Mouse (Mus musculus): ENCODE results near the gene Chchd4.
A peak's percentile ranks its signal among the peaks of the same experiment; 100 is the strongest.
"Not testable (repeated sequence)": the region's sequence is repeated elsewhere in the genome, so short reads cannot be mapped to it uniquely, and the experiment has no call there.

The Chchd4 gene

DNA sequence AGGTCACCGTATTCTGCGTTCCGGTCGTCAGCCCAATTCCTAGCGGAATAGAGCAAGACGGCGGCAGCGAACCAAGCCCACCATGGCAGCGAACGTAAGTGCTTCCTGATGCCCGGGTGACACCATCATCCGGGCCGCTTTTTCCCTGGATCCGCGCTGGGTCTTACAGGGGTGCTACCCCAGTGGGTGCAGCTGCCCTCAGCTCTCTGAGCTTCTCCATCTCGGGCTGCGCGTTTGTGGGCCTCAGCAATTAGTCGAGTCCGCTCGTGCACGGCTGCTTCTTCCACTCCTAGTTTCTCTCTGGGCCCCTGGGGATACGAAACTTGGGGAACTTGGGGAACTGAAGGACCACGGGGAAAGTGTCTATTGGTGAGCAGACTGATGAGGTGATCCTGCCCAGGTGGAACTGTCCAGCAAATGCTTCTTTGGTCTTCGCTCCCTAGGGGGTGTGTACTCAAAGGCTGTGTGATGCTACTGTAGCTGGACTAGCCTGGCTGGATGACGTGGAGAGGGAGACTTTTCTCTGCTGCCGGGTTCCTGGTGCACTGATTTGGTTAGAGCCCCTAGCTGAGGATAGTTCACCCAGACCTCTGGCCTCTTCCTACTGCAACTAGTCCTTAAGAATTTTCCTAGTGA is 577 bp upstream of the Chchd4 start:
- DNase-seq (ENCODE audit: low spot score), result no peak

DNA sequence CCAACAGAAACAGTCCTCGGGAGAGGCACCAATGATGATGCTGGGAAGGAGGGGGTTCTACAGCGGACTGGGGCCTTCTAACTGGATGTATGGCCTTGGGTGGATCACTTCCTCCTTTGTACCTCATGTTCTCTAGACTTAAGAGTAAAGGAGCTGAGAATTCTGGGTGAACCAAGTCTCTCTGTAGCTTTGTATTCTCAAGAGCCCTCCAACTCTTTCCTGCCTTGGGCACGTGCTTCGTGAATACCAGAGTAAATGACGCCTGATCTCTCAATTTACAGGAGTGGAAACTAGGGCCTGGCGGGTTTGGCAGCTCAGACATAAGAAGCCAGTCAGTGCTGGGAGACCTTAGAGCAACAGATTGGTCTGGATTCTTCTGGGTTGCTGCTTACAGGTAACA is 1.0 kb downstream of the Chchd4 start:
- DNase-seq (ENCODE audit: low spot score), result no peak

DNA sequence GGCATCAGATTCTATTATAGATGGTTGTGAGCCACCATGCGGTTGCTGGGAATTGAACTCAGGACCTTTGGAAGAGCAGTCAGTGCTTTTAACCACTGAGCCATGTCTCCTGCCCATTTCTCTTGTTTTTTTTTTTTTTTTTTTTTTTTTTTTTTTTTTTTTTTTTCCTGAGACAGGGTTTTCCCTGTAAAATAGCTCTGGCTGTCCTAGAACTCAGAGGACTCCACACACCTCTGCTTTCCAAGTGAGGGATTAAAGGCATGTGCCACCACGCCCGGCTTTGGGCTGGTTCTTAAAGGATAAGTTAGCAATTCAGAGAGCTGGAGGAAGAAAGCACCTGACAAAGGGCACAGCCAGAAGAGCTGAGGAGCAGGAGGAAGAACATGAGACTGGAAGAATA is 1.9 kb downstream of the Chchd4 start:
- DNase-seq (ENCODE audit: low spot score), result not testable (repeated sequence)

DNA sequence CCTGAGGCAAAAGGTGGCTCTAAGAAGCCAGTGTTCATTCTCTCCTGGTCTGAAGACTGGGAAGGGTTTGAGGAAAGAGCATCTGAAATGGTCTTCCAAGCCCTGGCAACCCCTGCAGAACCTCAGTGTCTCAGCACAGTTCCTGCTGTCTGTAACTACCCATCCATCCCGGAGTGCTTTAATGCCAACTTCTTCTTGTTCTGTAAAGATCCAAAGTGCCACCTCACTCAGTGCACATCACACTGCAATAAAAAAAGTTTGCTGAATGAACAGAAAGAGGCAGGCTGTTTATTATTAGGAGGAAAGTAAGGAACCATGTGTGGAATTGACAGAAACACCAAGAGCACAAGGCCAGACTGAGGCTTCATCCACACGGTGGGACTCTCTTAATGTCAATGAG is 2.6 kb downstream of the Chchd4 start:
- DNase-seq (ENCODE audit: low spot score), result no peak

DNA sequence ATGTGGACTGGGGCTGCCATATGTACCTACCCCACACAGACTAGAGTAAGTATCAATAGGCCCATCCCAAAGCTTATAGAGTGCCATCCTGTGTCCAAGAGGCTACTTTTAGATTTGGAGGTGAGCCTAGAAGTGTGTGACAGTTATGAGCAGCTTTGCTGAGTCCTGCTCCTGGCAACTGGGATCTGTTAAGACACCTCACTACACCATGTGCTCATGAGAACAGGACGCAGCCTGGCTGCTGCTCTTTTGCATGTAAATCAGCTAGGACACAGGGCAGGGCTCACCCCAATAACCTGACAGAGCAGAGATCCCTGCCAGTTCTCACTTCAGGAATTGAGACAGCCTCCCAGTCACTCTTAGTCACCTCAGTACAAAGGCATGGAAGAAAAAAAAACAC is 6.2 kb downstream of the Chchd4 start:
- no peak for DNase-seq (ENCODE audit: low spot score)

DNA sequence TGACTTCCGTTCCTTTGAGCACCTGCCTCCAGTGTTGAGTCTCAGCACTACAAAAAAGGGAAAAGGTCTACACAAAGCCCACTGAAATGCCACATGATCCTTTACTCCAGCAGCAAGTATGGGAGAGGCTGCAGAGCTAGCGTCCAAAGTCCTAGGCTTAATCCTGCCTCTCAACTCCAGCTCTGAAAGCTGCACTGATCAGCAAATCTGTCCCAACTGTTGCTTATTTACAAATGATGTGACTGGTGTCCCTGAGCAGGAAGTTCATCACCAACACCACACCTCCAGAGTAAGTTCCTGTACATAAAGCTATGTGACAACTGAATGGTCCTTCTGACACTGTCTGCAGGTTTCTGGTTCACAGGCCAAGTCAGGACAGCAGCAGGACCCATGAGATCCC is 7.6 kb downstream of the Chchd4 start:
- DNase-seq (ENCODE audit: low spot score), result no peak

DNA sequence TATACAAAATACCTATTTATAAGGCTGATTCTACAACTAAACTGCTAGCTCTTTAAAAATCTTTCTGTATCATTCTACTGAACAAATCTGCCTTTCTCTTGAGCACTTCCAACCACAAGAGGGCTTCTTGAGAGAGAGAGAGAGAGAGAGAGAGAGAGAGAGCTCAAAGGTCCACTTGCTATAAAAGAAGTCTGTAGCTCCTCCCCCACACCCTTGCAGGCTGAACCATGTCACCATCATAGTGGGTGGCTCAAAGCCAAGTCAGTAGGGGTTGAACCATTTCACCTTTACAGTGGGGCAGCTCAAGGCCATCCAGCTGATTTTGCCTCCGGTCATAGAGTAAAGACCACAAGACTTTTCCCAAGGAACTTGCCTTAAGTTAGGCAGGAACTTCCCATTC is 13.9 kb downstream of the Chchd4 start:
- no peak for DNase-seq (ENCODE audit: low spot score)

DNA sequence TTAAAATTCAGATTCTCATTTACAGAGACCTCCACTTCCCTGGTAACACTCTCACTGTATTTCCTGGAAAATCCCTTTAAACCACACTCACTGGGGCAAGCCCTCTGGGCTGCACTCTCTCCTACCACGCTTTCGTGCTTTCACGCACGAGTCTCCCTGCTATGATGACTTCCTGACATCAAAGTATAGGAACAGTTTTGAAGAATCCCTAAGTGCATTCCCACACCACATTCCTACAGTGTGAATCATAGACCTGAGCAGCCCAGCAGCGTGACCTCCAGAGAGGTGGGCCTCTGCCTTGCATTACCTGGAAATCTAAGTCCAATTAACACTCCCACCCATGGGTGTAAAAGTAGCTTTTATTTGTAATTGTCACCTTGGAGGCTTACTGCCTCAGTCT is 18.8 kb downstream of the Chchd4 start:
- DNase-seq (ENCODE audit: low spot score), result no peak

DNA sequence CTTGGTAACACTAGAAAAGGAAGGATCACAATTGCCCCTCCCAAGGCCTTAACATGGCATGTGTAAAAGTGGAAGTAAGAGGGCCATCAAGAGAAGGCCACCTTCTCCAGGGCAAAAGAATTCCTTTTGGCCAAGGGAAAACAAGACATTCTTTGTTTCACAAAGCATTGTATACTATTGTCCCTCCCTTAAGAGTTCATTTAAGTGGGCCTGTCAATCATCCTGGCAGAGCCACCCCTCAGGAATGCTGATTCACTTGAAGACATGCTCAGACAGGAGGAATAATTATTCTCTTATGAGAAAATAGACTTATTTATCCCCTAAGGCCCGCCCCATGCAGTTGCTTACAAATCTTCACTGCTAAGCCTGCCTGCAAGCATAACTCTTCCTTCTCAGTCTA is 21.3 kb downstream of the Chchd4 start:
- no peak for DNase-seq (ENCODE audit: low spot score)

DNA sequence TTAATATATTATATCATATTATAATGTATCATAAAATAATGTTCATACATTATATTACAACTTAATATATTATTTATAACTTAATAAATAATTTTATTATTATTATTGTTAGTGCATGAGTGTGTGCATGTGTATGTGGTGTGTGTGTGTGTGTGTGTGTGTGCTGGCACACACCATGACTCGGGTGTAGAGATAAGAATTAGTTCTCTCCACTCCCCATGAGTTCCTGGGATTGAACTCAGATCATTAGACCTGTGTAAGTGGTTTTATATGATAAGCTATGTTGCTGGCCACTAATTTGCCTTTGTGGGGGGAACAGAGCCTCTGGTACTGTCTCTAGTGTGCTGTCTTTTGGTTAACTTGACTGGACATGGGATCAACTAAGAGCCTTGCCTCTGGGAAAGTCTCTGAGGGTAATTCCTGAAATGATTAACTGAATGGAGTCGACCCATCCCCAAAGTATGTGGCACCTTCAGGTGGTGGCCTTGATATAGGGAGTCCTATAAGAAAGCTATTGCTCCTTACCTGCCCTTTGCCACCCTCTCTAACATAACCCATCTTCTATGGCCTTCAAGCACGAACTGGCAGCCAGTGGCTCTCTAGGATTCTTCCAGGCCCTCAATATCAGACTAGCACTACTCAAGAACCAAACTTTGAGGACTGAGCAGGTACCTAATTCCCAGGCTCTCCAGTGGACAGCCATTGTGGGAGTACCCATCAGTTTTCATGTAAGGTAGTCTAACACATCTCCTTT is 23.7 kb downstream of the Chchd4 start:
- DNase-seq (ENCODE audit: low spot score), result no peak

DNA sequence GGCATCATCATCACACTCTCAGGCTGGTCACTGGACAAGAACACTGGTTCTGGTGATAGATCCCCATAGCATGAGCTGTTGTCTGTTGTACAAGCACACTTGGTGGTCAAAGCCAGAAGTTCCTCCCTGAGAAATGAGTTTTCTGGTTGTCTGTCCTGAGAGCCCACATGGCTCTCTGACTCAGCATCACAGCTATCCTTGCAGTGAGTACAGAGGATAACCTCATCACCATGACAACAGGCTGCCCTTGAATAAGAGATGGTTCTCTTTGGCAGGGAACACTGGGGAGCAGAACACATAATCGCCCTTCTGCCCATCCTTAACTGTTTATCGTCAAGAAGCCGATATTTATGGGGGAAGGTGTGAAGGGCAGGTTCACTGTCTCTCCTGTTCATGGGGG is 28.0 kb downstream of the Chchd4 start:
- DNase-seq (ENCODE audit: low spot score), result no peak

DNA sequence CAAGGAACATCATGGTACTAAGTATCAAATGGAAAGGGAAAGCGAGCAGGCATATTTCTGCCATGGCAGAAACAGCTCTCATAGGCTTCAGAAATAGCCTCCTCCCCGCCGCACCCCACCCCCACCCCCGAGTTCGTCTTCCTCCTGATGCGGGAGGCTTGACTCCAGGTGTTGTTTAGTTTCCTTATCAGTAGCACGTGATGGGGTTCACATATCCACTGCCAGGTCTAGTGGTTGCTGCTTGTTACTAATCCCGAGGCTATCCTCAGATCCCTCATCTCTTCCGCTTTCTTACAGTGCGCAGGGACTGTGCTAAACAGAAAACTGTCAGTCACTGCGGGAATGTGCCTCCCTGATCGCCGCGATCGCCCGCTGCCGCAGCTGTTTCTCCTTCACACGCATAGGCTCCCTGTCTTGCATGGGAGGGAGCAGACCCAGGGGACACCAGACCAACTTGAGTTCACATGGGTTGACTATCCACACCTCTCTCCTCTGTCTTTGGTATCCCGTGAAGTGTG is 32.1 kb downstream of the Chchd4 start:
- no peak for DNase-seq (ENCODE audit: low spot score)

DNA sequence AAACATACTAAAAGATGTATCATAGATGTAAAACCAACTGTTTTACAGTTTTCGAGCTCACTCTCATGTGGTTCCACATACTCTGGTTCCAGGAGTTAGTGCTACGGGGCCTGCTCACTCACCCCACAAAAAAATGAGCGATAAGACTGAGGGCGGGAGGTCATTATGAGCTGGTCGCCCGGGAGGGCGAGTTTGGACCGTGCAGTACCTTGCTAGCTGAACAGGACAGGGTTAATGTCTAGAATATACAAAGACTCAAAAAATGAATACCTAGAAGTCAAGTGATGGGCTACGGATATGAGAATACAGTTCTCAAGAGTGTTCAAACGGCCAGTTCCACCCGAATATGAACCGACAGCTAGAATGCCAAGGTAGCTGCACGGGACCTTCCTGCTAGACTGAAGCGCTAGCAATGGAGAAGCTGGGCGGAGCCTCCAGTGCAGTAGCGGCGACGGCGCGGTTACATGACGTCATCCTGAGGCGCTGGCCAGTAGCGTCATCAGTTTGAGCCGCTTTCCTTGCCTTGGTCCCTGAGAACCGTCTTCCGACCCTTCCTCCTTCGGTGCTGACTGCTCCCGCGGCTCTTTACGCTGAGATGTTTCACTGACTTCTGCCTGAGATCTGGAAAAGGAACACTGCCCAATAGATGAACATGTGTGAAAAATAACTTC is 32.7 kb downstream of the Chchd4 start:
- DNase-seq (ENCODE audit: low spot score), result peak; percentile 97

DNA sequence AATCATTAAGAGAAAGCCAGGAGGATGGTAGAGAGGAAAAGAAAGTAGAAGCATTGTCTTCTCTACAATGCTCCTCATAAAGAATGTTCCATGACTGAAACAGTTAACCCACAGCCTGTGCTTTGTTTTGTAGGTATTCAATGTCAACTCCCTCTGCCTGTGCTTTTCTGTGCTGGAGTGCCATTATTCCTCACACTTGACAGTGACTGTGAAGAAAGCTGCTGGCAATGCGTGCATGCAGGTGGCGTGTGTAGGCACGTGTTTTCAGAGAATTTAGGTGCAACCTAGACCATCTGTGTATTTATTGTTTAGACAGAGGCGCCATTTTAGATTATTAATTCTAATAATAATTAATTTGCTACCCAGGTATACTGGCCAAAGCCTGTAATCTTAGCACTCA is 49.2 kb downstream of the Chchd4 start:
- no peak for DNase-seq (ENCODE audit: low spot score)

DNA sequence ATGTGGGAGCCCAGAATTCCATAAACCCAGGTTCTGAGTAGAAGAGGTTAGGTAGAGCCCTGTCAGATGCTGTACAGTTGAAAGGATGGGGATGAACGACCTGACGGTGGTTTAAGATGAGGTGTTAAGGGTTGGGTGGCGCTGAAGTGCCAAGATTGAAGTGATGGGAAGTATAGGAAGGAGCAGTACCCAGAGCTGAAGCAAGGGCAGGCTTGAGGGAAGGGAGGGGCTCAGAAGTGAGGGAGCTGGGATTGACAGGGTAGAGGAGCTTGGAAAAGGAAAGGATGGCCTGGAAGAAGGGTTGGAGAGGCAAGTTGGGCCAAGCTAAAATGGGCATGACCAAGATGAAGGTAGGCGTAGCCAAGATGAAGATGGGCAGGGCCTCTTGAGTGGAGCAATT is 51.7 kb downstream of the Chchd4 start:
- no peak for DNase-seq (ENCODE audit: low spot score)

DNA sequence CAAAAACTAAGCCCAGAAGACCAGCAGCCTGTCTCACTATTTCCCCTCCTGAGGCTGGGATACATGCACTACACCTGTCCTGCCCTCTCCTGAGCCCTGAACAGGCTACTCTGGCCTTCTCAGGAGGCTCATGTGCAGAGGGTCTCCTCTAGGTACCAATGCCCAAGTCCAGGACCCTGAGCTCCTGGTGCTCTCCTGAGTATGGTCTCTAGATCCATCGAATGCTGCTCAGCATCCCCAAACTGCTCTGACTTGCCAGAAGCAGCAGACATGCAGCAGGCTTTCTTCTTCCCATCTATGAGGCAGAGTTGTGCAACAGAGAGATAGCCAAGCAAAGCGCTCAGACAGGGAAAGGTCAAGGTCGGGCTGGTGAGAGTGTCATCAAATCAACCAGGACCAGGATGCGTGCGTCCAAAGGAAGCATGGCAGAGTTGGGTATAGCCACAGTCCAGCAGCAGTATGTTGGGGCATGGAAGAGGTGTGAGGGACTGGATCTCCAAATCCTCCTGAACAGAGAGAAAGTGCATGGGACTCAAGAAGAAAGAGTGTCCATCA is 56.0 kb downstream of the Chchd4 start:
- no peak for DNase-seq (ENCODE audit: low spot score)

DNA sequence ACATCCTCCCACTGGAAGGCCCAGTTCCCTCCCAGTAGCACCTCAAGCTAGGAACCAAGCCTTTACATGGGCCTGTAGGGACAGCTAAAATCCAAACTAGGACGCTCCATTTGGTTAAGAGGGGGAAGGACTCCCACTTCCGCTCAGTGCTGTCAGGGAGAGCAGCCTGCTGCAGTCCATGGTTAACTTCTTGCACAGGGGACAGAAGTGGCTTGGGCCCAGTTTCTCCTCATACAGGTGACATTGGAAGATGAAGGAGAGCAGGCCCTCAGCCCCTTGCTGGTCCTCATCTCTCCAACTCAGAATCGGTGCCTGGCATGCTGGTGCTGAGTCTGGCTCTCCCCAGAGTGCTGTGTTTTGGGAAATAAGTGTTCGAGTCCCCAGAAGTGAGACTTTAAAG is 57.2 kb downstream of the Chchd4 start:
- no peak for DNase-seq (ENCODE audit: low spot score)

DNA sequence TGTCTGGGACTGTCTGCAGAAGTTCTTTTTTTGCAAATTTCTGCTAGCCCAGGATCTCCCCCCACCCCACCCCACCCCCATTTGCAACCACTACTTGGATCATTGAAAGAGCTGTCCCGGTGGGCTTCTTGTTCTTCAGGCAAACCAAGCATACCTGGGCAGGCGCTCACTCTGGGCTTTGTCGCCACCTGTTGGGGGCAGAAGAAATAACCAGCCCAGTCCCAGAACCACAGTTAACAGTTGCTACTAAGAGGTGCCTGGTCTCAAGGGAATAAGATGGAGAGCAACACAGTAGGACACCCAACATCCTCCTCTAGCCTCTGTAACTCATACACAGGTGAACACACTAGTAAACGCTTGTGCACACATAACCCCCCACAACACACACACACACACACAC is 58.5 kb downstream of the Chchd4 start:
- DNase-seq (ENCODE audit: low spot score), result peak; percentile 20
